Mouse (Mus musculus) neural tube, embryonic 12.5 days (tissue): ENCODE measurements around the gene Cxcl17. TPM values are rescaled to one million over a fixed set of nuclear protein-coding genes. Genes with fewer than 3 reads are reported as not detected.
A peak's percentile ranks its signal among the peaks of the same experiment; 100 is the strongest.
"Not testable (repeated sequence)": the region's sequence is repeated elsewhere in the genome, so short reads cannot be mapped to it uniquely, and the experiment has no call there.

Source experiments
- ATAC-seq: fragments of 200-750 bp; cut with Nextera tagmentation; 2 replicates; pipeline ENCODE4 v1.8.0; 2017; ENCODE audit warnings: low read depth, mild to moderate bottlenecking, moderate TSS enrichment, moderate library complexity; ENCODE audit not compliant: low FRiP score
- H3K27ac ChIP-seq: fragments of 300-500 bp; sonication (generic); 2 replicates; pipeline ENCODE4 v1.5.1; 2016
- H3K27me3 ChIP-seq: fragments of 300-500 bp; sonication (generic); replicated peaks from 2 replicates; pipeline ENCODE4 v1.6.1; 2016; ENCODE audit warnings: mild to moderate bottlenecking
- H3K36me3 ChIP-seq: fragments of 300-500 bp; sonication (generic); 2 replicates; pipeline ENCODE4 v1.6.1; 2016; ENCODE audit warnings: mild to moderate bottlenecking
- H3K4me1 ChIP-seq: fragments of 300-500 bp; sonication (generic); 2 replicates; pipeline ENCODE4 v1.6.1; 2016
- H3K4me2 ChIP-seq: fragments of 300-500 bp; sonication (generic); replicated peaks from 2 replicates; pipeline ENCODE4 v1.6.1; 2016; ENCODE audit warnings: mild to moderate bottlenecking
- H3K4me3 ChIP-seq: fragments of 300-500 bp; sonication (generic); 2 replicates; pipeline ENCODE4 v1.5.1; 2016
- H3K9ac ChIP-seq: fragments of 300-500 bp; sonication (generic); 2 replicates; pipeline ENCODE4 v1.6.1; 2016; ENCODE audit warnings: mild to moderate bottlenecking
- H3K9me3 ChIP-seq: fragments of 300-500 bp; sonication (generic); 2 replicates; pipeline ENCODE4 v1.6.1; 2016; ENCODE audit warnings: mild to moderate bottlenecking
- WGBS: fragments of 180-500 bp; shearing (Covaris S2); methylation state at CpG from one replicate; pipeline ENCODE4 v1.1.7; 2016; 5-methylcytosine and 5-hydroxymethylcytosine counted together
- polyA plus RNA-seq: library from polyadenylated mRNA; unstranded; fragments of >200 nt; fragmentation: Nextera tagmentation; extraction: Ambion mirVana; gene quantifications from 2 replicates; pipeline ENCODE4 v1.2.1, GENCODE M21; 2016

The Cxcl17 gene
- polyA plus RNA-seq, 1 experiment from 2014 or later, result 0.53 TPM

DNA sequence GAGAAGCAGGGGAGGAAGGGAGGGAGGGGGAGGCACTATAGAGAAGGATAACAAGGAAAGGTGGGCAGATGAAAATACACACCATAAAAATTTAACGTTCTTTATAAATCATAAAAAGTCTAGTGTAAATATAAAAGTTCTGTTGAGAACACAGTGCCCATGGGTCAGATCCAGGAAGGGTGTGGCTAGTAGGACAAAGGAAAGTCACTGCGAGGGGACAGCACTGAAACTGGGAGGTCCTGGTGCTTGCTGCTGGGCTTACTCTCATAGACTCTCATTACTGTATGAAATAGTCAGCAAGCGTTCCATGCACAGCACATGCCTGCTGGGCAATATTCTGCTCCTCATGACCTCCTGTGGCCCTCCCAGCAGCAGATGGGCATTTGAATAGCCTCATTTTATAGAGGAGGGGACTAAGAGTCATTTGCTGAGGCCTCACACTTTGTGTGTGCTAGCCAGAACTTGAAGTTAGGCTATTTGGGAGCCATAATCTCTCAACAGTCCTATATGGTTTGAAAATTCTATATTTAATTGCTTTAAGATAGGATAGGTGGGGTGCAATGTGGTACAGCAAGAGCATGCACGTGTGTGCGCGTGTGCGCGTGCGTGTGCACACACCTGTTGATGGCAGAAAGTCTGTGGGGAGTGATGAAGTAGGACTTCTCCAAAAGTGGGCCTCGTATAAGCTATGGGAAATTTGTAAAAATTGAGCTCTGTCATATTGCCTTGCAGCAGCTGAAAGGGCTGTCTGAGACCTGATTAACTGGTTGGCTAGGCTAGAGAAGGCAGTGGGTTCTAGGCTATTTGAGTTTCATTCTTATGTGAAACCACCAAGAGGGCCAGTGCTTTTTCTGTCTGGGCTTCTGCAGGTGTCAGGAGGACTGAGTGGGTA is 22.2 kb upstream of the Cxcl17 start:
- H3K27ac ChIP-seq, result no peak overlapping the region
- 87% methylated on average over 10 of the region's 10 CpGs for WGBS
- no peaks in the 10 kb centered on the region for H3K27me3 ChIP-seq
- no peak overlapping the region for H3K9ac ChIP-seq
- no peak overlapping the region for H3K4me3 ChIP-seq
- H3K36me3 ChIP-seq, result no peaks in the 10 kb centered on the region
- H3K4me2 ChIP-seq, result no peak overlapping the region
- H3K4me1 ChIP-seq, result peaks cover 9% of the 10 kb centered on the region
- no peaks in the 10 kb centered on the region for H3K9me3 ChIP-seq
- ATAC-seq, result no peak

DNA sequence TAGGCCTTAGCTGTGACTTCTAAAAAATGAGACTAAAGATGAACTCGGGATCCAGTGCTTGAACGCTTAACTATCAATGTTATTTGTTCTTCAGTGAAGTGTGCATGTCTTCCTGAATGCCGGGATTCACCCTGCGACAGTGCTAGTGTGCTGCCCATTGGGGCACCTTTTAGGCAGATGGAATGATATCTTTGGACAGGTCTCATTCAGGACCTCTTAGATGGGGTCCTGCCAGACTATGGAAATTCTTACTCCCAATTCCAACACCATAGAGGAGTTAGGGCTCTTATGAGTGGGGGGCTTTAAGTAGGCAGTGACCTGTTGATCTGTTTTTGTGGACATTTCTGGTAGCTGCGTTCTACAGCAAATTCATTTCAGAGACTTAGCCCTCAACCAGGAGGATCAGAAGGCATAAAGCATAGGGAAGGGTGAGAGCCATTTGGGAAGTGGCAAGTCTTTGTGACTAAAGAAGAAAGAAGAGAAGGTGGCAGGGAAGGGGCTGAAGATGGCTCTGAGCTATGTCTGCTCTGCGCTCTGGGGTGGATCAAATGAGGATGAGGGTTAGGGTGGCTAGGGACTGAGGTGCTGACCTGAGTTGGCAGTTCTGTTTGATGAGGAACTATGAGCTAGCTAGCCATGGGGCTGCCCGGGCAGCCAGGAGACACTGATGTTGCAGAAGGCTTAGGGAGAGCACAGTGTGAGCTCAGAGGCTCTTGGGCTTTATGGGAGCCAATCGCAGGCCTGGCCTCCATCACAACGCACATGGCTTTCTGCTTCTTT is 21.3 kb upstream of the Cxcl17 start:
- no peak overlapping the region for H3K4me3 ChIP-seq
- WGBS, result 88% methylated on average over 9 of the region's 9 CpGs
- H3K27me3 ChIP-seq, result no peaks in the 10 kb centered on the region

DNA sequence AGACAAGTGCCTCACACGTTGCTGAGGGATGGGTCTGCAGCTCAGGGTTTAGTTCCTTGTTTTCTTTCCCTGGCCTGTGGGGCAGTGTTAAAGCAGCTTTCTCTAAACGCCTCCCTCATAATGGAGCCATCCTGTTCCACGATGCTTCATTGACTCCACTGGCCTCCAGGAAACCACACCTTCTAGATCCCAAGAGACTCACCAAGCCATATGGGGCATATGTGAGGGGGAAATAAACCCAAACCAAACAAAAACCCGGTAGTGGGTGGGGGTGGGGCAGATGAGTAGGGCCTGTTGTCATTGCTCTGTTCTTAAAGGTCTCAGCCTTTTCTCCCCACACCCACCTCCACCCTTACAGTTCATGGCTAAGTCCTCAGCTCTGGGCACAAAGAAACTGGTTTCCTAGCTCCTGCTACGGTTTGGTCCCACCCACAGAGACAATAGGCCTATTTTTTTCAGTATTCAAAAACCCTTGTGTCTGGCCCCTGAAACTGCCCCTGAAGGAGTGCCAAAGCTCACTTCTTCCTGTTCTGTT is 20.4 kb upstream of the Cxcl17 start:
- no peaks in the 10 kb centered on the region for H3K9me3 ChIP-seq
- H3K4me1 ChIP-seq, result peaks cover 9% of the 10 kb centered on the region
- ATAC-seq, result no peak
- H3K27ac ChIP-seq, result no peak overlapping the region
- no peak overlapping the region for H3K4me3 ChIP-seq
- 8% methylated on average over 5 of the region's 5 CpGs for WGBS
- H3K27me3 ChIP-seq, result no peaks in the 10 kb centered on the region
- no peak overlapping the region for H3K4me2 ChIP-seq
- H3K36me3 ChIP-seq, result no peaks in the 10 kb centered on the region
- no peak overlapping the region for H3K9ac ChIP-seq

More for the DNA sequence above, 21.3 kb upstream of the Cxcl17 start:
- no peak for ATAC-seq
- Histone ChIP-seq H3K36me3 (no peaks in the 10 kb centered on the region), H3K4me1 (peaks cover 9% of the 10 kb centered on the region), H3K9ac (no peak overlapping the region), H3K4me2 (no peak overlapping the region), H3K27ac (no peak overlapping the region), H3K9me3 (no peaks in the 10 kb centered on the region)

DNA sequence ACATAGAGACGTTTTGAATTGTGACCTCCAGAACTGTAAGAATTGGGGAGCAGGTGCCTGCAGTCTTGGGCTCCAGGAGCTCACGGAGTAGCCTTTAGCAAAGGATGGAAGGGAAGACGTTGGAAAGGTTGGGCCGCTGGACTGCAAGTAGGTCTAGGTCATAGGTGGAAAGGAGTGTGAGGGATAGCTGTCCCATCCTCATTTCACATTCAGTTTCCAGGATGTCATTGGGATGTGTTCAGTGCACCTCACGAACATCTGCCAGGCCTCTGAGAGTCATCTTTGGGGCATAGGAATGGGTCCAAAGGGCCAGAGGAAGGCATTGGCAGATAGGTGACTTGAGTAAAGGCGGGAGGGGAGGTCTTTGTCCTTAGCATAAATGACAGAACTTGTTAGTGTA is 19.7 kb upstream of the Cxcl17 start:
- no peak for ATAC-seq
- no peaks in the 10 kb centered on the region for H3K36me3 ChIP-seq
- no peak overlapping the region for H3K27ac ChIP-seq
- no peaks in the 10 kb centered on the region for H3K9me3 ChIP-seq
- H3K4me2 ChIP-seq, result no peak overlapping the region
- H3K4me1 ChIP-seq, result peaks cover 9% of the 10 kb centered on the region
- no peaks in the 10 kb centered on the region for H3K27me3 ChIP-seq
- no peak overlapping the region for H3K9ac ChIP-seq
- 91% methylated on average over 6 of the region's 6 CpGs for WGBS
- no peak overlapping the region for H3K4me3 ChIP-seq

DNA sequence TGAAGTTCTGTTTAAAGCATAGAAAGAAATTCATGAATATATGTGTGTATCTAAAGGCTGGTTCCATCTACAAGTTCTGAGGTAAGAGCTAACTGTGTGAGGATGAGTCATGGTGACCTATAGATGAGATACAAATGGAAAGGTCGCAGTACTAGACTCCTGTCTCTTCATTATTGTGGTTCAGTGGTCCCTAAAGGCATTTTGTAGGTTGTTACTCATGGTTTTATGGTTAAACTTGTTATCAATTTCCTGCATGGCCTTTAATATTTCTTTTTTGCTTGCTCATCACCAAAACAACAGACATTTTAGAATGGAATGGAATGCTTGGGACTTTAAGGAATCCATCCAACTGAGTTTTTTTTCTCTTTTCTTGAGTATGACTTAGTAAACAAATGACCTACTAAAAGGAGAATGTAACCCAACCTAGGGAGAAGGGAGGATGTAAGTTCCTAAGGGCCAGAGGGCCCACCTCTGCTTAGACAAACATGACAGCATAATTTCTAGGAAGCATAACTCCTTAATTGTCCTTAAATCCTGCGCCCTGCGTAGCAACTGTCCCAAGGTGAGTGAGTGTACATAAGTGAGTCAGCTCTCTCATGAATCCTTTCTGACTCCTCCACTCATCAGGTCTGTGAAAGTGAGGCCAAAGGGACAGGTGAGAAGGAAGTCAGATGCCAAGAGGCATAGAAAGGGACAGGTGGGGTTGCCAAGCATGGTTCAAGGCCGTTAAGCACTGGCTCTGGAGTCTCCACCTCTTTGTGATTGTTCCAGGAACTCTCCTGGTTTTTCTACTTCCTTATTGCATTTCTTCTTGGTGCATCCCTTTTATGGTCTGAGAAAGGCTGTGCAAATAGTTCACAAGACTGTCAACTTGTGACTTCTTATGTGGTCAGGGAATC is 17.4 kb upstream of the Cxcl17 start:
- H3K4me1 ChIP-seq, result peaks cover 9% of the 10 kb centered on the region
- H3K9me3 ChIP-seq, result no peaks in the 10 kb centered on the region
- H3K9ac ChIP-seq, result no peak overlapping the region
- no peaks in the 10 kb centered on the region for H3K27me3 ChIP-seq
- H3K36me3 ChIP-seq, result no peaks in the 10 kb centered on the region
- H3K4me3 ChIP-seq, result no peak overlapping the region
- no peak overlapping the region for H3K27ac ChIP-seq
- ATAC-seq, result no peak
- no peak overlapping the region for H3K4me2 ChIP-seq
- 86% methylated on average over 4 of the region's 4 CpGs for WGBS

DNA sequence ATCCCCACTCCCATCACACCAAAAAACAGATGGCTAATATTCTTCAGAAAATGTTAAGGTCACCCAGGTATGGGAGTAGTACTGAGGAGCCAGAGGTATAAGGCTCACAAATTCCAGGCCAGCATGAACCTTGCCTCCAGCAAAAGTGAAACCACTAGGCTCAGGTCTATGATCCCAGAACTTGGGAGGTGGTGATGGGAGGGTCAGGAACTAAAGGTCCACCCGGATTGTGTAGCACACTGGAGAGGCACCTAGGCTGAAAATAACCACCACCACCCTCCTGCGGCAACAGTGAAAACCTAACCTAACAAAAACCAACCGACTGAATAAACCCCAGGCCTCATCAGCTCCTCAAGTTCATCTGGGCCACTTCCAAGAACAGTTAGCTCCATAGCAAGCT is 15.6 kb upstream of the Cxcl17 start:
- 93% methylated on average over 3 of the region's 3 CpGs for WGBS
- Histone ChIP-seq H3K9me3 (no peaks in the 10 kb centered on the region), H3K36me3 (no peaks in the 10 kb centered on the region), H3K4me3 (no peak overlapping the region), H3K27me3 (no peaks in the 10 kb centered on the region), H3K4me2 (no peak overlapping the region), H3K4me1 (peaks cover 6% of the 10 kb centered on the region), H3K9ac (no peak overlapping the region), H3K27ac (no peak overlapping the region)
- no peak for ATAC-seq

DNA sequence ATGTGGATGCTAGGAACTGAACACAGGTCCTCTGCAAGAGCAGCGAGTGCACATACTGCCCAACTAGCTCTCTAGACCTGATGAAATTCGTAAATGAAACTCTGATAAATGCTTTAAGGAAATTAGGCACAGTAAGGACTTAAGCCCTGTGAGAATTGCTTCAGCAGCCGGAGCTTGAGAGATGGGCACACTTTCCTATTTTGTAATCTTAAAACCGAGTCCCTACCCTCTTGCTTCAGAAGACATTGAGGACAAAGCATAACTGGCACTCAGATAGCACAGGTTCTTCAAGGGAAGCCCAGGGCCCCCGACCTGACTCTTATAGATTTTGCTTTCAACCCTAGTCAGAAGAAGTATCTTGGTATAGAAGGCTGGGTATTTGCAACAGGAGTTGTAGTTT is 14.5 kb upstream of the Cxcl17 start:
- Histone ChIP-seq H3K4me2 (no peak overlapping the region), H3K9ac (no peak overlapping the region), H3K36me3 (no peaks in the 10 kb centered on the region), H3K27ac (no peak overlapping the region), H3K4me3 (no peak overlapping the region), H3K4me1 (no peaks in the 10 kb centered on the region), H3K9me3 (no peaks in the 10 kb centered on the region), H3K27me3 (0 out of 2 replicates have a peak, but pooled peaks cover 5% of the 10 kb centered on the region)
- WGBS, result 85% methylated on average over 5 of the region's 5 CpGs
- no peak for ATAC-seq

DNA sequence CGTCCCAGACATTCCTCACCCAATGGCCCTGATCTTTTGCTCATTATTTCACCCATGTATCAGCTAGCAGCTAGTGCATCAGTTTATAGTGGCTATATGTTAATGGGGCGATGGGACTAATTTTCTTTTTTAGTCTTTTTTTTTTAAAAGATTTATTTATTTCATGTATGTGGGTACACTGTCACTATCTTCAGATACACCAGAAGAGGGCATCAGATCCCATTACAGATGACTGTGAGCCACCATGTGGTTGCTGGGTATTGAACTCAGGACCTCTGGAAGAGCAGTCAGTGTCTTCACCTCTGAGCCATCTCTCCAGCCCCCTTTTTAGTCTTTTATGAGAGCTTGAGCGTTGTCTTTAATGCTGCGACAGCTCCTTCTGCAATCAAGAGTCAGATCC is 13.7 kb upstream of the Cxcl17 start:
- not testable (repeated sequence) for H3K4me3 ChIP-seq, H3K4me2 ChIP-seq, H3K9me3 ChIP-seq, H3K27me3 ChIP-seq, H3K36me3 ChIP-seq, H3K27ac ChIP-seq, ATAC-seq, H3K9ac ChIP-seq, H3K4me1 ChIP-seq
- 84% methylated on average over 4 of the region's 4 CpGs for WGBS

DNA sequence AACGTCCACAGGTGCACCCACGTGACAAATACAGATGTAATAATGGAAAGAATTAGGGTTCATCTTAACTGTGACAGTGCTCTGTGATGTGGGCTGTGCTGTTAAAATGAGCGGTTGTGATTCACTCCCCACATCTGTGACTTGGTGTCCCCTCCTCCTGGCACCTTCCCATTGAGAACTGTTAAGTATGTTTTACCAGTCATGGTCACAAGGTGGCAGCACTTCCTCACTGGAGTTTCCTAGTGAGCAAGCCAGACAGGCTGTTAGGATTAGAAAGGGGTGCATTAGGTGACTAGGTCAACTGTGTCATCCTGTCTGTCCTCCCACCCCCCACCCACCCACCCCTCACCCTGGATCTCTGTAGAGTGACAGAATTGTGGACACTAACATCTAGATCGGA is 11.7 kb upstream of the Cxcl17 start:
- H3K27ac ChIP-seq, result no peak overlapping the region
- ATAC-seq, result 0 out of 2 replicates have a peak, but pooled peaks have one; percentile 50
- no peak overlapping the region for H3K9ac ChIP-seq
- no peaks in the 10 kb centered on the region for H3K9me3 ChIP-seq
- 44% methylated on average over 4 of the region's 4 CpGs for whole genome bisulfite sequencing
- H3K4me1 ChIP-seq, result no peaks in the 10 kb centered on the region
- 0 out of 2 replicates have a peak, but pooled peaks cover 7% of the 10 kb centered on the region for H3K27me3 ChIP-seq
- no peak overlapping the region for H3K4me2 ChIP-seq
- no peaks in the 10 kb centered on the region for H3K36me3 ChIP-seq
- H3K4me3 ChIP-seq, result no peak overlapping the region

DNA sequence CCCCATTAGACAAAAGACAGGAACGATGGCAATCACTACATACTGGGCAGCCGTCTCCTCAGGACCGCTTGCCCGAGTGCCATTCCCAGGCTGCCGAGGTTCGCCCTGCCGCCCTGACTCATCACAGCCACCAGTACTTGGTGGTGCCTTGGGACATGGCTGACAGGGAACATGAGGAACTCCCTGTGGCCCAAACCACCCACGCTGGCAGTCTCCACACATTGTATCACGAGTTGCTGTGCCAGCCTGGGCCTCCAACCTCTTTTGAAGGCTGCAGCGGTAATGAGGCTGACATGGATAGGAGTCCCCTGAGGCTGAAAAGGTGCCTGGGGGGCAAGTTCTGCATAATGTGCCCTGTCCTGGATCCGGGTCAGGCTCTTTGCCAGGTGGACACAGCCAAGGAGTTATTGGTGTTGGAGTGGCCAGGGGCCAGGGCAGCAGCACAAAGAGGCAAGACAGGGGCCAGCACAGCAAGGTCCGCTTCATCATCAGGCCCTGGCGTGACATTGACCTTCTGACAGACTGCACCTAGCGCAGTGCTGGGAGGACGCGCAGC is 9.7 kb upstream of the Cxcl17 start:
- Histone ChIP-seq H3K4me1 (no peaks in the 10 kb centered on the region), H3K9me3 (no peaks in the 10 kb centered on the region), H3K4me2 (no peak overlapping the region), H3K27ac (no peak overlapping the region), H3K9ac (no peak overlapping the region), H3K36me3 (no peaks in the 10 kb centered on the region), H3K27me3 (0 out of 2 replicates have a peak, but pooled peaks cover 7% of the 10 kb centered on the region), H3K4me3 (no peak overlapping the region)
- WGBS, result 76% methylated on average over 16 of the region's 16 CpGs
- ATAC-seq, result no peak

DNA sequence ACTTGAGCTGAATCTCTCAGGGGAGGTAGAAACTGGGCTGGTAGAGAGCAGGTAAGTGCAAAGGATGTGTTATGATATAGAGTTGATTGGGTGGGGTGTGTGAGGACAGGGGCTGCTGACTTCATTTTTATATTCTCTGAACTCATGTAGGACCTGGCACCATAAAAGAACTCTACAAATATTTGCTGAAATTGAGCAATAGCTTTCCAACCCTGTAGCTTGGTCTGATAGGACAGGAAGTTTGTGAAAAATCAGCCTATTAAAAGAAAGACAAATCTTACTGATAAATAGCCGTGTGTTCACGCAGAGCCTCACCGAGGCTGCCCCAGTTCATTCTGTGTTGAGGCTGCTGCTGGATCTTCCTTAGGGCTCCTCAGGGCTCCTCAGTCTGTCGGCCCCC is 7.3 kb upstream of the Cxcl17 start:
- ATAC-seq, result no peak
- H3K9me3 ChIP-seq, result no peaks in the 10 kb centered on the region

More for the DNA sequence above, 7.3 kb upstream of the Cxcl17 start:
- Histone ChIP-seq H3K27me3 (0 out of 2 replicates have a peak, but pooled peaks cover 7% of the 10 kb centered on the region), H3K4me1 (no peaks in the 10 kb centered on the region), H3K4me2 (no peak overlapping the region), H3K27ac (no peak overlapping the region), H3K36me3 (no peaks in the 10 kb centered on the region), H3K4me3 (no peak overlapping the region), H3K9ac (no peak overlapping the region)
- 91% methylated on average over 4 of the region's 4 CpGs for WGBS
